Mouse (Mus musculus): ENCODE data around the gene Stk11ip. TPM values are rescaled to one million over a fixed set of nuclear protein-coding genes. Genes with fewer than 3 reads are reported as not detected.

Stk11ip gene
- polyA plus RNA-seq, 1 experiment from 2014 or later, result 19.6 TPM

GRCm38 (mm10) chr1:75524679-75525078, 3.4 kb downstream of the Stk11ip start:
- H3K9me3 ChIP-seq, result no peaks in the 10 kb centered on the region
- peaks cover 15% of the 10 kb centered on the region; the same call in 1 of the 2 replicates for H3K36me3 ChIP-seq
- peaks cover 11% of the 10 kb centered on the region; the same call in 1 of the 2 replicates for H3K4me1 ChIP-seq
- no peaks in the 10 kb centered on the region for H3K27me3 ChIP-seq
- H3K4me3 ChIP-seq, result no peak overlapping the region
- H3K27ac ChIP-seq (replicated peaks), result no peak overlapping the region
- 94% methylated on average over 7 of the region's 7 CpGs for WGBS
- no peak for ATAC-seq (replicated peaks)
- H3K9ac ChIP-seq (replicated peaks), result no peak overlapping the region
- H3K4me2 ChIP-seq (replicated peaks), result no peak overlapping the region

- no peaks in the 10 kb centered on the region for H3K27me3 ChIP-seq
- no peak overlapping the region for H3K4me3 ChIP-seq
- WGBS, result 84% methylated on average over 4 of the region's 4 CpGs
- no peak overlapping the region for H3K4me2 ChIP-seq (replicated peaks)
- H3K4me1 ChIP-seq, result no peaks in the 10 kb centered on the region
- no peak for ATAC-seq (replicated peaks)
- no peaks in the 10 kb centered on the region for H3K9me3 ChIP-seq
- H3K27ac ChIP-seq (replicated peaks), result no peak overlapping the region
- peaks cover 25% of the 10 kb centered on the region for H3K36me3 ChIP-seq
- no peak overlapping the region for H3K9ac ChIP-seq (replicated peaks)
Observed at GRCm38 (mm10) chr1:75530546-75530945, 9.2 kb downstream of the Stk11ip start.

GRCm38 (mm10) chr1:75532280-75533172, 11.2 kb downstream of the Stk11ip start:
- no peak overlapping the region for H3K4me2 ChIP-seq (replicated peaks)
- H3K27me3 ChIP-seq, result no peaks in the 10 kb centered on the region
- no peak for ATAC-seq (replicated peaks)
- H3K27ac ChIP-seq (replicated peaks), result no peak overlapping the region
- H3K9ac ChIP-seq (replicated peaks), result no peak overlapping the region
- H3K9me3 ChIP-seq, result no peaks in the 10 kb centered on the region
- no peaks in the 10 kb centered on the region for H3K4me1 ChIP-seq
- 93% methylated on average over 19 of the region's 19 CpGs for WGBS
- H3K36me3 ChIP-seq, result peaks cover 17% of the 10 kb centered on the region
- H3K4me3 ChIP-seq, result no peak overlapping the region

GRCm38 (mm10) chr1:75533325-75534252, 12.3 kb downstream of the Stk11ip start:
- peaks cover 16% of the 10 kb centered on the region for H3K36me3 ChIP-seq
- H3K4me2 ChIP-seq (replicated peaks), result no peak overlapping the region
- H3K4me1 ChIP-seq, result no peaks in the 10 kb centered on the region
- H3K9ac ChIP-seq (replicated peaks), result no peak overlapping the region
- H3K9me3 ChIP-seq, result no peaks in the 10 kb centered on the region
- no peak overlapping the region for H3K27ac ChIP-seq (replicated peaks)
- H3K27me3 ChIP-seq, result no peaks in the 10 kb centered on the region
- no peak overlapping the region for H3K4me3 ChIP-seq
- ATAC-seq (replicated peaks), result no peak
- 88% methylated on average over 19 of the region's 19 CpGs for WGBS

- Histone ChIP-seq H3K9me3 (no peaks in the 10 kb centered on the region), H3K27ac (replicated peaks) (no peak overlapping the region), H3K9ac (replicated peaks) (no peak overlapping the region), H3K4me2 (replicated peaks) (no peak overlapping the region), H3K4me3 (no peak overlapping the region), H3K36me3 (peaks cover 12% of the 10 kb centered on the region), H3K4me1 (no peaks in the 10 kb centered on the region), H3K27me3 (no peaks in the 10 kb centered on the region)
- 78% methylated on average over 2 of the region's 2 CpGs for WGBS
- no peak for ATAC-seq (replicated peaks)
Observed at GRCm38 (mm10) chr1:75537587-75537986, 16.3 kb downstream of the Stk11ip start.

GRCm38 (mm10) chr1:75538597-75539190, 17.4 kb downstream of the Stk11ip start:
- no peak overlapping the region for H3K9ac ChIP-seq (replicated peaks)
- H3K27me3 ChIP-seq, result no peaks in the 10 kb centered on the region
- peaks cover 12% of the 10 kb centered on the region for H3K36me3 ChIP-seq
- no peaks in the 10 kb centered on the region for H3K9me3 ChIP-seq
- no peak overlapping the region for H3K4me3 ChIP-seq
- no peak for ATAC-seq (replicated peaks)
- no peak overlapping the region for H3K4me2 ChIP-seq (replicated peaks)
- 80% methylated on average over 9 of the region's 9 CpGs for WGBS
- no peaks in the 10 kb centered on the region for H3K4me1 ChIP-seq
- H3K27ac ChIP-seq (replicated peaks), result no peak overlapping the region

- H3K9ac ChIP-seq (replicated peaks), result no peak overlapping the region
- H3K27ac ChIP-seq (replicated peaks), result no peak overlapping the region
- no peak for ATAC-seq (replicated peaks)
- peaks cover 5% of the 10 kb centered on the region for H3K4me1 ChIP-seq
- no peak overlapping the region for H3K4me3 ChIP-seq
- no peaks in the 10 kb centered on the region for H3K36me3 ChIP-seq
- WGBS, result 94% methylated on average over 7 of the region's 7 CpGs
- H3K9me3 ChIP-seq, result no peaks in the 10 kb centered on the region
- no peaks in the 10 kb centered on the region for H3K27me3 ChIP-seq
- no peak overlapping the region for H3K4me2 ChIP-seq (replicated peaks)
Observed at GRCm38 (mm10) chr1:75541496-75541895, 20.2 kb downstream of the Stk11ip start.

GRCm38 (mm10) chr1:75544351-75544750, 23.0 kb downstream of the Stk11ip start:
- 91% methylated on average over 6 of the region's 6 CpGs for WGBS
- H3K27ac ChIP-seq (replicated peaks), result no peak overlapping the region
- H3K9me3 ChIP-seq, result no peaks in the 10 kb centered on the region
- peaks cover 17% of the 10 kb centered on the region for H3K4me1 ChIP-seq
- H3K4me3 ChIP-seq, result no peak overlapping the region
- no peak for ATAC-seq (replicated peaks)
- no peaks in the 10 kb centered on the region for H3K27me3 ChIP-seq
- H3K4me2 ChIP-seq (replicated peaks), result no peak overlapping the region
- no peak overlapping the region for H3K9ac ChIP-seq (replicated peaks)
- no peaks in the 10 kb centered on the region for H3K36me3 ChIP-seq

- H3K27me3 ChIP-seq, result no peaks in the 10 kb centered on the region
- WGBS, result 1% methylated on average over 50 of the region's 64 CpGs
- H3K4me1 ChIP-seq, result peaks cover 17% of the 10 kb centered on the region
- peak within 1 kb of the TSS; percentile 97 for H3K4me3 ChIP-seq
- ATAC-seq (replicated peaks), result peak; percentile 90
- peak within 1 kb of the TSS; percentile 86 for H3K4me2 ChIP-seq (replicated peaks)
- H3K36me3 ChIP-seq, result peaks cover 9% of the 10 kb centered on the region; the same call in 1 of the 2 replicates
- no peaks in the 10 kb centered on the region for H3K9me3 ChIP-seq
- H3K27ac ChIP-seq (replicated peaks), result peak within 1 kb of the TSS; percentile 81
- H3K9ac ChIP-seq (replicated peaks), result peak within 1 kb of the TSS; percentile 98
Observed at GRCm38 (mm10) chr1:75545965-75546956, 24.9 kb downstream of the Stk11ip start, which contains the start of gene Slc4a3. Slc4a3 (plus strand) TSS chr1:75546266.

GRCm38 (mm10) chr1:75547351-75547750, 26.0 kb downstream of the Stk11ip start:
- H3K9ac ChIP-seq (replicated peaks), result no peak overlapping the region
- peak overlapping the region; percentile 97 for H3K4me3 ChIP-seq
- peak overlapping the region; percentile 86 for H3K4me2 ChIP-seq (replicated peaks)
- H3K27ac ChIP-seq (replicated peaks), result no peak overlapping the region
- no peaks in the 10 kb centered on the region for H3K9me3 ChIP-seq
- no peak for ATAC-seq (replicated peaks)
- peaks cover 17% of the 10 kb centered on the region for H3K4me1 ChIP-seq
- H3K27me3 ChIP-seq, result no peaks in the 10 kb centered on the region
- H3K36me3 ChIP-seq, result peaks cover 15% of the 10 kb centered on the region
- 95% methylated on average over 13 of the region's 13 CpGs for WGBS

GRCm38 (mm10) chr1:75548083-75548482, 26.8 kb downstream of the Stk11ip start:
- WGBS, result 95% methylated on average over 3 of the region's 3 CpGs
- no peaks in the 10 kb centered on the region for H3K27me3 ChIP-seq
- no peak overlapping the region for H3K27ac ChIP-seq (replicated peaks)
- no peak overlapping the region for H3K9ac ChIP-seq (replicated peaks)
- peaks cover 17% of the 10 kb centered on the region for H3K4me1 ChIP-seq
- no peaks in the 10 kb centered on the region for H3K9me3 ChIP-seq
- no peak overlapping the region for H3K4me3 ChIP-seq
- no peak for ATAC-seq (replicated peaks)
- H3K4me2 ChIP-seq (replicated peaks), result no peak overlapping the region
- peaks cover 15% of the 10 kb centered on the region for H3K36me3 ChIP-seq
